Comparison of ENCODE assay signal across 12 mouse cellular contexts in the genomic region with DNA sequence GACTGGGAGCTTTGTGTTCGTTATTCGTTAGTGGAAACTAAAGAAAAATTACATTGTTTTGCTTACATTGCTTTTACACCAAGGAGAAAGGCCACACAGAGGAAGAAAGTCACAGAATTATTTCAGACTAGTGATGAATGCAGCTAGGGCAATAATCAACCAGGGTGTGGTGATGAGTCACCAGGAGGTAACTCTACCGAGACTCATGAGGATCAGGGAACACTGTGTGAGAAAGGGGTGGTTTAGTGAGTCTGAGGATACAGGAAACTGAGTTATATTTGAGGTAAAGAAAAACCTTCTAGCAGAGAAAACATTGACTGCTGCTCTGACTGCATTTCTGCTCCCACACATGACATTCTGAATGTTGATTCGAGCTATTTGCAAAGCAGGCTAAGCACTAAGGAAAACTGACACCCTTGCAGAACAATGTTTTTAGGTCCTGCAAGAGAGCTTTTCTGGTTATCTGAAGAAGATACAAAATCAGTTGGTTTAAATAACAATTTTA.
"Had no signal": no experiment of that assay in that cellular context is flagged by ENCODE, and none has a peak within 500 bp of the region (broad histone marks: within the 10 kb centered on the region; RNA-seq: fewer than 3 reads in every experiment).

No protein-coding gene starts in this region.

- H3K4me1 ChIP-seq: limb, embryonic 12.5 days; liver, embryonic 13.5 days; lung, embryonic 15.5 days; midbrain, embryonic 13.5 days had no signal

- H3K36me3 ChIP-seq: limb, embryonic 12.5 days; liver, embryonic 13.5 days; lung, embryonic 15.5 days; midbrain, embryonic 13.5 days had no signal

- DNase-seq: kidney, adult 2 months; kidney, postnatal 25 days; liver; liver, embryonic 13.5 days; liver, postnatal 0 days; thymus, adult 18-20 months; thymus, postnatal 14 days had no signal

- H3K4me2 ChIP-seq: limb, embryonic 12.5 days; liver, embryonic 13.5 days; lung, embryonic 15.5 days; midbrain, embryonic 13.5 days had no signal

- H3K27ac ChIP-seq: layer of hippocampus, adult 2 months; limb, embryonic 12.5 days; liver, embryonic 13.5 days; lung, embryonic 15.5 days; midbrain, embryonic 13.5 days had no signal

- ATAC-seq: inflammation-experienced regulatory T-cells, adult 6 months; liver, postnatal 0 days; midbrain, embryonic 13.5 days had no signal

- H3K9ac ChIP-seq: limb, embryonic 12.5 days; liver, embryonic 13.5 days; liver, postnatal 0 days; lung, embryonic 15.5 days; midbrain, embryonic 13.5 days had no signal

- H3K9me3 ChIP-seq: limb, embryonic 12.5 days; liver, embryonic 13.5 days; lung, embryonic 15.5 days; midbrain, embryonic 13.5 days had no signal

- H3K27me3 ChIP-seq: limb, embryonic 12.5 days; liver, embryonic 13.5 days; lung, embryonic 15.5 days; midbrain, embryonic 13.5 days had no signal

- H3K4me3 ChIP-seq: layer of hippocampus, adult 2 months; limb, embryonic 12.5 days; liver, embryonic 13.5 days; lung, embryonic 15.5 days; midbrain, embryonic 13.5 days had no signal
